Mouse (Mus musculus): ENCODE measurements around the gene Zfp952.

- TF ChIP-seq POLR2A (IDR thresholded peaks at IDR 0.05; ENCODE audit: low read depth, low read length) (no peak), CTCF (IDR thresholded peaks at IDR 0.05; ENCODE audit: extremely low read depth, insufficient read length, insufficient replicate concordance, low read depth, low read length) (peak; percentile 85; the same call in 1 of the 2 replicates)
Measured at GRCm38 (mm10) chr17:32951441-32951840, 41.5 kb upstream of the Zfp952 start.
